Mouse (Mus musculus): ENCODE measurements around the gene Rnf5.

DNA sequence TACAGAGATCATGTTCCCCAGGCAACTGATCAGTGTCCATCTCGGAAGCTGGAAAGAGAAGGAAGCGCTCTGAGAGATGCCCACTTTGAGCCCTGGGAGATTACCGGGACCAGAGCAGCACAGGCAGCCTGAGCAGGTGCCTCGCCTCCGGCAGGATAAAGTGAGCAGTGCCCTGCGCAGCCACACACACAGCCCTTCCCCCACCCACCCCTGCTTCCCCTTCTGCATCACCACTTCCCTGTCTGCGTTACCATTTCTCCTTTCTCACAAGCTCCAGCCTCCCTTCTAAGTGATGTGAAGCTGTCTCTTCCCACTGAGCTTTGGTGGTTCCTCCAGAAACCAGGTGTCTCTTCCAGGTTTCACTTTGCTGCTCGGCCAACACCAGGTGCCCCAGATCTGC, 42.3 kb downstream of the Rnf5 start:
- TF ChIP-seq ZNF384 (IDR thresholded peaks at IDR 0.05; ENCODE audit: low read depth, low read length), result no peak
- no peak for TF ChIP-seq CHD2 (IDR thresholded peaks at IDR 0.05; ENCODE audit: low read depth, low read length)
- TF ChIP-seq MAFK (IDR thresholded peaks at IDR 0.05; ENCODE audit: insufficient read depth, low read depth, low read length), result no peak
- no peak for TF ChIP-seq ZC3H11A (IDR thresholded peaks at IDR 0.05; ENCODE audit: borderline replicate concordance, low read depth, low read length)
- no peak for TF ChIP-seq HCFC1 (IDR thresholded peaks at IDR 0.05; ENCODE audit: borderline replicate concordance, insufficient read depth, low read length)

Measured in ES-E14 (cell line).